Mouse (Mus musculus) embryo, embryonic 11.5 days (tissue): ENCODE measurements around the gene Eif4a2.

ENCODE experiments used
- DNase-seq: peaks from one replicate; pipeline ENCODE4 v3.0.0-alpha.2; 2012; ENCODE audit warnings: low read depth, low spot score

Gene Eif4a2

DNA sequence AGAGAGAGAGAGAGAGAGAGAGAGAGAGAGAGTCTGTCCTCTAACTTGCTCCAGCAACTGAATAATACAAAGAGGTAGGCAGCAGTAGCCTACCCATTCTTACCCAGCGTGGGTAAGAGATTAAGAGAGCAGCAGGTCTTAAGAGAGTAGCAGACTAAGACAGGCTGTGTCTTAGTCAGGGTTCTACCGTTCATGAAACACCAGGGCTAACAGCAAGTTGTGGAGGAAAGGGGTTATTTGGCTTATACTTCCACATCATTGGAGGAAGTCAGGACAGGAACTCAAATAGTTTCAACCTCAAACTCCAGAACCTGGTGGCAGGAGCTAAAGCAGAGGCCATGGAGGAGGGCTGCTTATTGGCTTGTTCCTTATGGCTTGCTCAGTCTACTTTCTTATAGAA, 3.4 kb upstream of the Eif4a2 start:
- DNase-seq: no peak

DNA sequence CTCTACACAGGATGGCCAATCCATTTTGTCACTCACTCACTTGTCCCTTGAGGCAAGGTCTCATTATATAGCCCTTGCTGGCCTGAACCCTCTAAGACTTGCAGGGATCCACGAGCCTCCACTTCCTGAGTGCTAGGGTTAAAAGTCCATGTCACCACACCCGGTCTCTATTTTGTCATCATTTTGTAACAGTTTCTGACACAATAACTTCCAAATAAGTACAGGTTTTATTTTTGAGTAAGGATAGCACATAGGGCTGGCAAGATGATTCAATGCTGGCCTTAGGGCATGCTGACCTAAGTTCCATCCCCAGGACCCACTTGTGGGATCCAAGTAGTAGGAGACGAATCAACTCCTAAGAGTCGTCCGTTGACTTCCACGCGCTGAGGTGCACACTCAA, 1.1 kb upstream of the Eif4a2 start:
- no peak for DNase-seq

DNA sequence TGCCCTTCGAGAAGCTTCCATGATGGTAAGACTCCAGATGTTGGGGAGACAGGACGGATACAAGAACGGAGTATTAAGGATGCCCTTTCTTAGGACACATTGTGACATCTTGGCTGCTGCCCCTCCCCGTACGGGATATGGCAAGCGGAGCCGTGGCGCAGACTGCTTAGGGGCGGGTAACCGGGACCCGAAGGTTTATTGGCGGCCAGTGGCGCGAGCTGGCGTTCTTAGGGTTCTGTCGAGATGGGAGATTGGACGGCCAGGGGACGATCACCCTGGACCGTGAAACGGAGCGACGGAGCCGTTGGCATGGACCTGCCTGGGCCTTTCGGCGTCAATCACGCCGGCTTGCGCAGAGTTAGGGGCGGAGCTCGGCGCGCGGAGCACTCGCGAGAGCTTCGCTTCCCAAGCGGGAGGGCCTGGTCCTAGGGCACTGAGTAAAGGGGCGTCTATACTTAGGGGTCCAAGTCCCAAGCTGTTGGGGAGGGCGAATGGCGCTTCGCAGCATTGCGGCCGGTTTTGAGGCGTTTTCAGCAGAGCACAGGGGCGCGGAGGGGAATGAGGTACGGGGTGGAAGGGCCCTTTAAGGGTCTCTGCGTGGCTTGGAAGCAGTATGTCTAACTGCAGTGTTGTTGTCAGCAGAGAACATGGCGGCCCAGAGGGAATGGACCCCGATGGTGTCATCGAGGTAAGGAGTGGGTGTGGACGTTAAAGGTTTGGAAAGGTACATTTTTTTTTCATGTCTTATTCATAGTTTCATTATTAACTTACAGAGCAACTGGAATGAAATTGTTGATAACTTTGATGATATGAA, 909 bp downstream of the Eif4a2 start:
- DNase-seq: peak; percentile 71

DNA sequence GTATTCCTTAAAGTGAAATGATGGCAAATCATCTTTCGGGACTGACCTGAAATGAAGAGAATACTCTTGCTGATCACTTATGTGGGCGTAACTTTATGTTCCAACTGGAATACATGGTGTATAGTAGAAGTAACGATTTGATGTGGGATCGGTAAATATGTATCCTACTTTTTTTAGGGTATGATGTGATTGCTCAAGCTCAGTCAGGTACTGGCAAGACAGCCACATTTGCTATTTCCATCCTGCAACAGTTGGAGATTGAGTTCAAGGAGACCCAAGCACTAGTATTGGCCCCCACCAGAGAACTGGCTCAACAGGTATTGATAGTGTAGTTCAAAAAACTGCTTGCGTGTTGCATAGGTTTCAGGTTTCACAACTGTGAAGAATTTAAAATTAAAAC, 1.7 kb downstream of the Eif4a2 start:
- DNase-seq: no peak

DNA sequence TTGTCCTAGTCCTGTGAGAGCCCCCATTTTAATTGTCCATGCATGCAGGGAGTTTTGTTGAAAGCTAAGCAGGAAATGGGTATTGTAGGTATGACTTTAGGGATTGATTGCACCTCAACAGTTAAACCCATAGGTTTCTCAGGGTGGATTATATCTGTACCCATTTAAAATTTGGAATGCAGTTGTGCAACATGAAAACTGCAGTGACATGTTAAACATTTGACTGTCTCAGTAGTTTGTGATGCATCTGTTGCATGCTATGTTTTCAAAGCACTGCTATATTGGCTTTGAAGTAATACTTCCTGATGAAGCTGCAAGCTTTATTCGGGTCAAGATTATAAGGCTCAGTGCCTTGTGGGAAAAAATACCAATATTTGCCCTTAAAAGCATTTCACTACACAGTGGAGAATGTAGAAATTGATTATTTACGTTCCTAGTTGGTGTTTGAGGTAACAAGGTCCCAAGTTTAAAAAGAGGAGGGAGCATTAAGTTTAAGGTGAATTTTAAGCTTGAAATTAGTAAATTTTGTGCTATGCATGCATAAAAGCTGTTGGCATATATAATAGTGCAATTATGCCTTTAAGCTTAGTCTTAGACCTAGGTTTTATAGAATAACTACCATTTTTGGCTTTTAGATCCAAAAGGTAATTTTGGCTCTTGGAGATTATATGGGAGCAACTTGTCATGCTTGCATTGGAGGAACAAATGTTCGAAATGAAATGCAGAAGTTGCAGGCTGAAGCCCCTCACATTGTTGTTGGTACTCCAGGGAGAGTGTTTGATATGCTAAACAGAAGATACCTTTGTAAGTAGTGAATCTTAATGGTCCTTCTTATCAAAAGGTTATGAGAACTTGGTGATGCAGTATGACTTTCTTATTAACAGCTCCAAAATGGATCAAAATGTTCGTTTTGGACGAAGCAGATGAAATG, 2.4 kb downstream of the Eif4a2 start:
- no peak for DNase-seq

DNA sequence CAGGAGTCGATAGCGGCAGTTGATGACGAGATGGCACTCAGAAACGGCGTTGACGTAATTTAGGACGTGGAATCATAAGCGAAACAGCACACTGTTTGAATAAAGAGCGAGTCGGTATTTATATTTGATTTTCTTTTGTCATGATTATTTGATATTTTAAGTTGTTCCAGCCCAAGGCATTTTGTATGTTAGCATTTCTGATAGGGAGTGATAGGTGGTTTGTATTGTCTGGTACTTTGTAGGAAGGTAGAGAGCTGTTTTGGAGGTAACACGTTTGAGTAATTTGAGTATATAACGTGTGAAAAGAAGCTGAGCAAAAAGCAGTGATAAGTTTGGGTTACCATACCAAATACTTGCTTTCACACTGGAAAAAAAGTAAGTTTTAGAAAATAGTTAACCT, 5.1 kb downstream of the Eif4a2 start:
- DNase-seq: no peak

DNA sequence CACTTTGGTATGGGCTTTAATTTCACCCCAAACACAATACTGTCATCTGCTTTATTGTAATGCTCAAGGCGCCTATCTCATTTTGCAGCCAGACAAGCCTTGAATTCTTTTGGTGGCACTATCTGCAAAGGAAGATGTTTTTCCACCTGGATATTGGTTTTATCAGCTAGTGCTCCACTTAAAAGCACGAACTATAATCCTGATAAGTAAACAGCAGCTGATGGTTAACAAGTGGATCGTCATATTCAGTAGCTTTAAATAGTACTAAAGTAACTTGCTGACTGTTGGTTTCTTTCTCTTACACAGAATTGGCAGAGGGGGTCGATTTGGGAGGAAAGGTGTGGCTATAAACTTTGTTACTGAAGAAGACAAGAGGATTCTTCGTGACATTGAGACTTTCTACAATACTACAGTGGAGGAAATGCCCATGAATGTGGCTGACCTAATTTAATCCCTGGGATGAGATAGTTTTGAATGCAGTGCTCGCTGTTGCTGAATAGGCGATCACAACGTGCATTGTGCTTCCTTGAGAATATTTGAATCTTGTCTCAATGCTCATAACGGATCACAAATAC, 5.7 kb downstream of the Eif4a2 start:
- DNase-seq: no peak

DNA sequence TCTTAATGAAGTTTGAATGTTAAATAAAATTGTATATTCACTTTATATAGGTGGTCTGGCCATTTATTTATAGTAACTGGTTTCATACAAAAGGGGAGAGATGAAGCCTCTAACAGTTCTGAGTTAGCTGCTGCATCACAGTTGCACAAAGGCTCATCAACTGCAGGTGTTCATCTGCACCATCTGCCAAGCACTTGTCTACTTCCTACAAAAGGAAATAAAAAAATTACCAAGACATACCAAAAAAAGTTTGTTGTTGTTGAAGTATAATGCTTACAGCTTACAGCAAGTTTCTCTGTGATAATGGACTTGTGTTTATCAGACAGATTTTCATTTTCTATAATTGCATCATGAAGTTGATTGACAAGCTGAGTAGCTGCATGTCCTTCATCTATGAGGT, 6.7 kb downstream of the Eif4a2 start:
- DNase-seq: no peak

DNA sequence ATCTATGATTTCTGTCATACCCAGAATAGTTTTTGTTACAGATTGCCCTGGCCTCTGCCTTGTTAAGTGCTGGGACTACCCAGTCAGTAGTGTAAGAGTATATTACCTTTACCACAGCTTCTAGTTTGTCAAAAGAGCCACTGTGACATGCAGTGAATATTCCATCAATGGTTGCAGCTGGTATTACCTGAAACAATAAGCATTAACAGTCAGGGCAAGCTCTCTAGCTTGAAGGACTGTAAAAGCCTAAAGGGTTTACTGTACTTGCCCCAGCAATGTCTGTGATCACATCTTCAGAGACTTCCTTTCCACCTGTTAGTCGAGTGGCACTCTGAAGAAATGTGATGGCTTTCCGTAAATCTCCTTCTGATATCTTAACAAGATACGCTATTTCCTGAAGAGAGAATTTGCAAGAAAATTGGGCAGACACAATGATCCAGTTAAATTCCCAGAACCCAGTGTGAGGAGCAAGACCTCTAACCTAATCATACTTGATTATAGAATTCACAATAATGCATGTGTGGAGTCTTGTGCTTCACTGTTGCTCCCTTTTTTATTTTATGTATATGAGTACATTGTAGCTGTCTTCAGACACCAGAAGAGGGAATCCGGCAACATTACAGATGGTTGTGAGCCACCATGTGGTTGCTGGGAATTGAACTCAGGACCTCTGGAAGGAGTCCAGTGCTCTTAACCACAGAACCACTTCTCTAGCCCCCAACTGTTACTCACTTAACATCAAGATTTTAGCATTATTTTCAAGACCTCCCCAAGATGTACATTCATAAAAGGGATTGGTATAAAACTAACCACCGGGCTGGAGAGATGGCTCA, 7.3 kb downstream of the Eif4a2 start:
- no peak for DNase-seq

DNA sequence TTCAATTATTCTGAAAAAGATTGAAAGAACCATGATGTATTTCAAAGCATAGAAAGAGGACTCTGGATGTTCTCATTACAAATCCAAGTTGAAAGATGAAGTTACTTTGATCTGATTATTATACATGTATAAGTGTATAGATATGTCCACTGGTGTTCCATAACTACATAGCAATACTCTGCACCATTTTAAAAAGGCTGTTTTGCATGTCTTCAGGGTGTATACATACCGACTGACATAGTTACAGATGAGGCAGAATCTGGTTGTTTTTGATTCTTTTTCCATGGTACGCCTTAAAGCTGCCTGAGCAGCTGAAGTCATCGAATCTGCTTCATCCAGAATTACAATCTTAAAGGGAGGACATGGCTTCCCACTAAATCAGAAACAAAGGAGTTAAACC, 8.2 kb downstream of the Eif4a2 start:
- DNase-seq: no peak

DNA sequence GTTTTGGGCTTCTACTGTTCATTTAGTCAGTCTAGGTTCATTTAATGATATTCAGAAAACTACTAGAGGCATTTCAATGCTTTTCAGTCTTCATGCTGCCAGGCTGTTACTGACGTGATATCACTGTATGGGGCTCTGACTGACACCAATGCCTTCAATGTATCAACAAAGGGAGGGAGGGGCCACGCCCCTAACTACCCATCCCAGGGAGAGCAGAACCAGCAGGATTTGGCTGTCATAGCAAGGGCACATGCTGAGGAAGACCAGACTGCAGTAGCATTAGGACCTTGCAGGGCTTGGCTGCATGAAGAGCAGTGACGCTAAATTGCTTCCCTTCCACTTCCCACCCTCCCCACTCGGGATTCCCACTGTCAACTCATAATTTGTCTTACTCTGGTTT, 9.9 kb downstream of the Eif4a2 start:
- DNase-seq: no peak

DNA sequence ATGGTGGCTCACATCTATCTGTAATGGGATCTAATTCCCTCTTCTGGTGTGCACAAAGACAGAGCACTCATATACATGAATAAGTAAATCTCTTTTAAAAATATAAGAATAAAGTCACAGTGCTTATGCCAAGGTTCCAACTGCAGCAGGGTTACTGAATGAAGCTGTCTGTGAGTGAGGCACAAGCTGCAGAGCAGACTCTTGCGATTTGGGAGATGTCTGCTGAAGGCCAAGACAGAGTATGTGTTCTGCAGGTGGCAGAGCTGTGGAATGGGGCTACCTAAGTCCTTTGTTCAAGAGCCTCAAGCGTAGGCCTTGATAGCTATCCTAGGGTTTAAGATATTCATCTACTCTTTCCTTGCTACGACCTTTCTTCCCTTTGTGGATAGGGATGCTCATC, 15.2 kb downstream of the Eif4a2 start:
- no peak for DNase-seq

DNA sequence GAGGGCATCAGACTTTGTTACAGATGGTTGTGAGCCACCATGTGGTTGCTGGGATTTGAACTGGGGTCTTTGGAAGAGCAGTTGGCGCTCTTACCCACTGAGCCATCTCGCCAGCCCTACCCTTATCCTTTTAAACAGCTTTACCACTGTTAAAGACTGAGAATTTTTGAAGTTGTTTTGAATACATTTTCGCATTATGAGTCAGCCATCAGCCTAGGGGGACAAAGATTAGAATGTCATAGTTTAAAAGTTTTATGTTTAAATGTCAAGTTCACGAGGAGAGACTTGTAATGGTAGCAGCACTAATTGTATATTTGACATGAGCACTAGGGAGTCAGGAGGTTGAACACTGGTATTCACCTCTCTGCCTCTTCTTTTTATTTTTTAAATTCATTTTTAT, 15.9 kb downstream of the Eif4a2 start:
- no peak for DNase-seq

DNA sequence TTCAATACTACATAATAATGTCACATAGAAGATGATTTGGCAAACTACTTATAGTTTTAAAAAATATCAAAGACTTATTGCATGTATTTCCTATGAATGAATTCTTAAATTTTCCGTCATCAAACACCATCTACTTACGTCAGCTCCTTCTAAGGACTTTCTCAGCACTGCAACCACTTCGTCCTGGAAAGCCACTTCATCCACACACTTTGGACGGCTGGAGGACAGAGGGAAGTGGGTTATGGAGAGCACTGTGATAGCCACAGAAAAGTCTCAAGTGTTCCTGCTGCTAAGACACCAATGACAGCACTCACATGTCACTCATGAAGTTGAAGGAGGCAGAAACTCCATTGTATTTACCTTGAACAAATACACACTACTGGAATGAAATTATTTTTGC, 17.2 kb downstream of the Eif4a2 start:
- DNase-seq: no peak

DNA sequence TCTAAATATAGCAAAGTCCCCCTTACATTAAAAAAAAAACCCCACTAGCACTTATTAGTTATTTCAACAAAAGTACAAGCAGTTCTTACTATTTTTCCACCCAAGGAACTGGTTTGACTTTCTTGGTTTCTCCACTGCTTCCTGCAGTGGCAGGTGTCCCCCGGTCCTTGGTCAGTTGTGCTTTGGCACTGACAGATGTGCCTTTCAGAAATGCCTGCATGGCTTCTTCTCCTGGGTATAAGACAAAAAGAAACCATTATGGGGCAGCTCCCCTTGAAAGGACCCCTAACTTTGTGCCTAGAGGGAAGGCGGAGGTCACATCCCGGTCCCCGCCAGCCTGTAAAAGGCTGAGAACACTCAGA, 20.0 kb downstream of the Eif4a2 start:
- DNase-seq: no peak

DNA sequence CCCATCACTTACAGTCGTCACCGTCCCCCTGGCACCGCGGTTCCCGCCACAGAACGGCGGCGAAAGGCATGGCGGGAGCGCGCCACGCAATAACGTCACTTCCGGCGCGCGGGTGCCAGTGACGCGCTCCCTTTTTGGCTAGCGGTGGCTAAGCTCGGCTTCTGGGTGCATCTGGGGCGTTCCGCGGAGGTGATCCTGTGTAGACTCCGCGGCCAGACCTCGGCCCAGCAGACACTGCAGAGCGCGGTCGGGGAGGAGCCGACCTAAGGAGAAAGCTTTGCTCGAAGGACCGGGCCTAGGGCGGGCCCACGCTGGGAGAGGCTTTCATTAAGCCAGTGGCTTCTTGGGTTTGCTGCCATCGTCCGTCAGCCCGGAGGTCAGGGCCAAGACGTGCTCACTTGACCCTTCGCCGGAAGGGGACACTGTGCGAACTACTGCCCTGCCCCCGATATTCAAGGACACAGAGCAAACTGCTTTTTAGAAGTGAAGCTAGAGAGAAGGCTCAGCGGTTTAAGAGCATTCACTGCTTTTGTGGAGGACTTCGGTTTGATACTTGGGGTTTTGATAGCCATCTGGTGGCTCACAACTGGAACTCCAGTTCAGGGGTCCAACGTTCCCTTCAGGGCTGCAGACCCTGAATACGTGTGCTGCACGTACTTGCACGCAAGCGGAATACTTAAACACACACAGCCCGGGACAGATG, 20.6 kb downstream of the Eif4a2 start, which contains the start of gene Rfc4:
Gene Rfc4 (minus strand): TSS at position 65 of the 703 bp plus-strand sequence.
- peak; percentile 82 for DNase-seq

DNA sequence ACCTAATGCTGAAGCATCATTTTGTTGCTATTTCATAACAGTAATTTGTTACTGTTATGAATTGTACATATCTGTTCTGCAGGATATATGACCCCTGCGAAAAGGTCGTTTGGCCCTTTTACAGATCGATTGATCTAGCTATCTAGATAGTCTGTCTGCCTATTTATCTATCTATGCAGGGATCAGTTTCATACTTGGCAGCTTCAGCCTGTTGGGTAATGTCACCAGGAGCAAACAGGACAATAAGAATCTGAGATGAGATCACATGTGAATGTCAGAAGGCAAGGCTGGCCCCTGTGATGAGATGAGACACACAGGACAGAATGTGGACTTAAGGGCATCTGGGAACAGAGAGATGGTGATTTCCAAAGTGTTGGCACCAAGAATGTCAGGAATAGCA, 23.1 kb downstream of the Eif4a2 start:
- DNase-seq: no peak

DNA sequence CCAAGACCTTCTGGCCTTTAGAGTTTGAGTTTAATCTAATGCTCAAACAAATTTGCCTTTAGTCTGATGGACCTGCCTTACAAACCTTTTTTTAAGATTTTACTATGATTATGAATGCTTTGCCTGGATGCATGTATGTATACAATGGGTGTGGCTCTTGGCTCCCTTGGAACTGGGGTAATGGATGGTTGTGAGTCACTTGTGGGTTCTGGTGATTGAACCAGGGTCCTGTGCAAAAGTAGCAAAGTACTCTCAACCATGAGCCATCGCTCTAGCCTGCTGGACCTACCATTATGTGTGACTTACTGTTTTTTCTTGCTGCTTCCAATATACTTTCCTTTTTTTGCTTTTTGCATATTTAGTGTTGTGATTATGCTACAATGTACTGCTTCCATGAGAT, 25.1 kb downstream of the Eif4a2 start:
- no peak for DNase-seq

DNA sequence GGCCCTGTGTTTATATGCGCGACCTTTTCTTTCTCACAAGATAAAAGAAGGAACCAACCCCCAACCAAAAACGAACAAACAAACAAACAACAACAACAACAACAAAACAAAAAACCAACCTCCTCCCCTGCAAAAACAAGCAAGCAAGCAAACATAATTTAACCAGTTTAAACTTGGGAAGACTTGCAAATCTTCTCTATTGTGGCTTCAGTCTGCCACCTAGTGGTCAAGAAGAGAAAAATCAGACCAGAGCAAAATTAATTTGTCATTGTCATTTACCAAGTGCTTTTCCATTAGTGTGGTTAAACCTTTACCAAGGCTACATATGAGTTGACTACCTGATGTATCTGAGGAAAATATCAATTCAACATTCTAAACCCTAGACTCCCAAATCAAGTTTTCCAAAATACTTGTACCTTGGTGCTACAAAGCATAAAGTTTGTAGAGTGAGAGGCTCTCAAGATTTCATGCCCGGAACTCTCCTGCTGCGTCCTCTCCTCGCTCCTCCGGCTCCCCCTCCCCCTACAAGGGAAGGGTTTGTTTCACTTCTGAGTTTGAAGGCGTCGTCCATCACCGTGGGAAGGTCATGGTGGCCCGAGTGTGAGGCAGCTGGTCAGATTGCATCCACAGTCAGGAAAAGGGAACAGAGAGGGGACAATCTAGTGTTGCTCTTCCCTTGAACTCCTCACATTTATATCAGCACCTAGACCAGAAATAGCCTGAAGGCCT, 28.3 kb downstream of the Eif4a2 start:
- DNase-seq: peak; percentile 52

DNA sequence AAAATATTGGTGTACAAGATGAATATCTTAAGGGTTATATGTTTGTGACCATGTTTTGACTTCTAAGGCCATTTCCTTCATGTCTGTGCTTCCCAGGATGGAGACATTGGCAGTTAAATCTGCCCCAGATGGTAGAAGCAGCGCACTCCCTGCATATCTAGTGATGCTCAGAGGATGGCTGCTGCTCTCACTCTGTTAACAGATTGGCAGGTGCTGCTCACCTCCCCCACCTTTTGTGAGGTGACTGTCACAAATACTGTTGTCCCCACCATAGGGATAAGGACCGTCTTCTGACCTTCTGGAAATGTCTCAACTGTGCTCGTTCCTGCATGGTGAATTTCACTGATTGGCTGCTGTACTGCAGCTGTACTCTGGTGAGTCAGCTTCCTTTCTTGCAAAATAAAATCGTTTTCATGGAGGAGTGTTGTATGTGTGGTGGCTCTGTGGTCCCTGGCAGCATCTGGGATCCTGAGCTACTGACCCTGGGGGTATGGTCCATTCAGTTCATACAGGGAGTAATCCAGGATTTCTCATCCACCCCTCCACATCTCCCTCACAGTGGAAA, 29.2 kb downstream of the Eif4a2 start:
- DNase-seq: no peak
